Mouse (Mus musculus) megakaryocyte, embryonic 14.5 days (primary cell): ENCODE measurements around the gene Esr2.

Experiments used
- FLI1 ChIP-seq: IDR thresholded peaks from 2 replicates; pipeline ENCODE4 v1.6.1; 2012; ENCODE audit warnings: low read length, inconsistent platforms, mixed read lengths
- GATA1 ChIP-seq: IDR thresholded peaks from 3 replicates; pipeline ENCODE4 v1.6.1; 2012; ENCODE audit warnings: mixed read lengths, low read length, inconsistent platforms, borderline replicate concordance

DNA sequence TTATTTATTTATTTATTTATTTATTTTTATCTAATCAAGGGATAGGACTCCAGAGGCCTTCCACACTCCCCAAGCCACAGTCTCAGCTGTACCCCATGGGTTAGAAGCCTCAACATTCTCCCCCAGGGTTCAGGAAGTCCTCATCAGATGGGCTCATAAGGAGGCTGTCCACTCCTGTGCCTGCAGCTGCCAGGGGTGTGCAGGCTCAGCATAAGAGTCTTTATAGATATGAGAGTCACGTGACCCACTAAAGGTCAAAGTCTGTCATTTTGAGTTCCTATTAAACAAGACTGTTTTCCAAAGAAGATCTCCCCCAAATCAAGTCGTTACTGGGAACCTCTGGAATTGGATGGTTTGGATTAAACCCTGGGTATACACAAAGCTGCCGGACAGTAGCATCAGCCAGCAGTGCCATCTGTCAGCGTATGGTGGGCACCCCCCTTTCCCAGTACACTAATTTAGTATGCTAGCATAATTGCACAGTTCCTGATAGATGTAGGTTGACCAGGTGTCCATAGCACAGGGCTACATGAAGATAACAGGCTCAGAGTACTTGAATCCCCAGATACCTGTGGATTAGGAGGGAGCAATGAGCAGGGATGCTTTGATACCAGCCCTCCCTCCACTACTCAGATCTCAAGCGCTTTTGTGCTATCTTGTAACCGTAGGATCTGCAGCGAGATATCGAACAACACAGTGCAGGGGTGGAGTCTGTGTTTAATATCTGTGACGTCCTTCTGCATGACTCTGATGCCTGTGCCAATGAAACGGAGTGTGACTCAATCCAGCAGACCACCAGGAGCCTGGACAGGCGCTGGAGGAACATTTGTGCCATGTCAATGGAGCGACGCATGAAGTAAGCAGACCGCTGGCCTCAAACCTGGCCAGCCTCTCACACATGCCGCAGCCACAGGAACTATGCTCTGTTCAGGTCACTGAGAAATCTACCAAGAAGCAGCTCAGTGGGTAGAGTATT, 83.2 kb downstream of the Esr2 start:
- TF ChIP-seq GATA1, result no peak
- no peak for TF ChIP-seq FLI1
